Mouse (Mus musculus) testis, adult 2 months (tissue): Measurements from ENCODE around the gene Pcbp4. TPM values are rescaled to one million over a fixed set of nuclear protein-coding genes. Genes with fewer than 3 reads are reported as not detected.

ENCODE experiments used
- H3K27ac ChIP-seq: fragments of 200-500 bp; 2 replicates; pipeline ENCODE4 v1.5.1; 2012; ENCODE audit warnings: low read depth, low read length; ENCODE audit not compliant: control insufficient read depth, insufficient read depth
- H3K27me3 ChIP-seq: fragments of 200-500 bp; 2 replicates; pipeline ENCODE4 v1.6.1; 2012; ENCODE audit warnings: mild to moderate bottlenecking, low read length, moderate library complexity; ENCODE audit not compliant: control insufficient read depth, insufficient read depth
- H3K36me3 ChIP-seq: fragments of 200-500 bp; 2 replicates; pipeline ENCODE4 v1.6.1; 2012; ENCODE audit warnings: mild to moderate bottlenecking, low read length; ENCODE audit not compliant: control insufficient read depth, insufficient read depth
- H3K4me1 ChIP-seq: fragments of 200-500 bp; 2 replicates; pipeline ENCODE4 v1.6.1; 2012; ENCODE audit warnings: low read length; ENCODE audit not compliant: control insufficient read depth, insufficient read depth
- H3K4me3 ChIP-seq: fragments of 200-500 bp; 2 replicates; pipeline ENCODE4 v1.5.1; 2012; ENCODE audit warnings: low read depth, mild to moderate bottlenecking, low read length, moderate library complexity, mixed read lengths; ENCODE audit not compliant: control insufficient read depth
- CTCF ChIP-seq: fragments of 200-500 bp; IDR thresholded peaks from 2 replicates; pipeline ENCODE4 v1.5.1; 2012; ENCODE audit warnings: low read depth, mild to moderate bottlenecking, inconsistent platforms, low read length, moderate library complexity; ENCODE audit not compliant: control insufficient read depth, insufficient read depth, insufficient replicate concordance
- POLR2A ChIP-seq: fragments of 200-500 bp; IDR thresholded peaks from 2 replicates; pipeline ENCODE4 v1.6.1; 2012; ENCODE audit warnings: low read depth, mild to moderate bottlenecking, inconsistent platforms, low read length, moderate library complexity; ENCODE audit not compliant: control insufficient read depth
- polyA plus RNA-seq: library from polyadenylated mRNA; depleted of rRNA; stranded (reverse); fragments of >200 nt; gene quantifications from 2 replicates; pipeline ENCODE4 v1.2.3, GENCODE M21; 2012

The Pcbp4 gene
- polyA plus RNA-seq, 1 experiment, result 65.7 TPM

DNA sequence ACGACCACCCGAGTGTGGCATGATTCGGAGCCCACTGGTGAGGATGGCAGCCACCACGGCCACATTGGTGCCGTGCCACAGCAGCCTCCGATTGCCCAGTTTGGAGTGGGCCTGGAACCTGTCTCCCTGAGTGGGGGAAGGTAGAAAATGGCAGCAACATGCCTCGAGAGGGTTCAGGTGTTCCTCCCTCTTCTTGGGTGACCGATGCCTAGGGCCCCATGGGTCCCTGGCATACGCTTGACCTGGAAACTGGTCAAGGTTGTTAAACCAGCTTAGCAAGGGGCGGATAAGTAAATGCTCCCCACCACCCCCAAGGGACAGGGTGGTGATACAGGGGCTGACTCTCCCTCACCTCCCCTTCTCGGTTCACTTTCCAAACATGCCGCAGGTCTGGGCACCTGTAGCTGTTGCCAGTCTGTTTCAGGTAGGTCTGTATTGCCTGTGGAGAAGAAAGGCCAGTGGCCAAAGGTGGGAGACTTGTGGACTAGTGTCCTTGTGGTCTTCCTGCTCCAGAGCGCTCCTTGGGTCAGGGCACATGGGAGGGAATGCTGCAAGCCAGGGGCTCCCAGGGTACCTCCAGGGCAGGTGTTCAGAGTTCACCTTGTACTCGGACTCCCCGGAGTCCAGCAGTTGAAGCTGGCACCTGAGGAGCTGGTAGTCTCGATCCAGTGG lies 20.1 kb downstream of the Pcbp4 start:
- Histone ChIP-seq H3K27ac (no peak overlapping the region), H3K27me3 (no peaks in the 10 kb centered on the region), H3K4me3 (no peak overlapping the region), H3K36me3 (no peaks in the 10 kb centered on the region), H3K4me1 (peaks cover 17% of the 10 kb centered on the region)
- TF ChIP-seq CTCF, result no peak
- no peak for TF ChIP-seq POLR2A

GRCm38 (mm10) chr9:106473753-106474105 lies 20.6 kb downstream of the Pcbp4 start:
- H3K27me3 ChIP-seq, result no peaks in the 10 kb centered on the region

DNA sequence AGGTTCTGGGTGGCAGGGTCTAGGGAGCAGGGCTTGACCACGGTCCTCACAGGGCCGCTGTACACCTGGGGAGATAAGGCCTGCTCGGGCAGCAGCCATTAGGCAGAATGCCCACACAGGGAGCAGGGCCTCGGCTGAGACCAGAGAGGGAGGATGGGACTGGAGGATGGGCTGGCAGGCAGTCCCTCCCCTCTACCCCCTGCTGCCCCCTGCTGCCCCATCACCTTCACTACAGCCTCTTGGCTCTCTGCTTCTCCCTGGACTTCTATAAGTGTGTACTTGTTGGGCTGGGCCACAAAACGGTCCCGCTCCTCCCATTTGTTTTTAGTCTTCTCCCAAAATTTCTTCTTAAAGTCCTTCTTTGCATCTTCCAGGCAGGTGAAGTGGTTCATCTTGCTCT lies 21.4 kb downstream of the Pcbp4 start:
- TF ChIP-seq POLR2A, result no peak
- peak; percentile 74; the same call in 1 of the 2 replicates for TF ChIP-seq CTCF
- H3K27ac ChIP-seq, result no peak overlapping the region
- H3K4me1 ChIP-seq, result peaks cover 19% of the 10 kb centered on the region
- no peaks in the 10 kb centered on the region for H3K27me3 ChIP-seq
- H3K4me3 ChIP-seq, result no peak overlapping the region
- no peaks in the 10 kb centered on the region for H3K36me3 ChIP-seq

More at GRCm38 (mm10) chr9:106473753-106474105, 20.6 kb downstream of the Pcbp4 start:
- Histone ChIP-seq H3K4me3 (no peak overlapping the region), H3K36me3 (no peaks in the 10 kb centered on the region), H3K4me1 (peaks cover 19% of the 10 kb centered on the region), H3K27ac (no peak overlapping the region)
- TF ChIP-seq CTCF, result no peak

DNA sequence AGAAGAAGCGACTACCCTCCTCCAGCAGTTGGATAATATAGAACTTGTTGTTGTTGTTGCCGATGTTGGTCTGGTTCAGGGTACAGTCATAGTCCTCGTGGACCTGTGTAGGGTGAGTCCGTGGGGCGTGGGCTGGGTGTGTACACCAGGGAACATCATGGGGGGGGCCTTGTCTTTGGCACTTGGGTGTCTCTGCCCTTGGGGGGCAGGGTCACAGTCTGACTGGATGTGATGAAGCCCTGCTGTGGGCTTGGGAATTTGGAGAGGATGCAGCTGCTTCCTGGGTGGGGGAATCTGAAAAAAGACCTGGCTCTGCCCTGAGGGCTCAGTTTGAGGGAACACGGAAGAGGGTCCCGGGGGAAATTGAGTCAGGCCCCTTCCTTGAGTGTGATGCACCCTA lies 22.0 kb downstream of the Pcbp4 start:
- Histone ChIP-seq H3K36me3 (no peaks in the 10 kb centered on the region), H3K4me1 (peaks cover 19% of the 10 kb centered on the region), H3K27me3 (no peaks in the 10 kb centered on the region), H3K27ac (no peak overlapping the region), H3K4me3 (no peak overlapping the region)
- TF ChIP-seq POLR2A (no peak), CTCF (no peak)

- Histone ChIP-seq H3K4me3 (peak within 1 kb of the TSS; percentile 87), H3K36me3 (no peaks in the 10 kb centered on the region), H3K4me1 (peaks cover 19% of the 10 kb centered on the region), H3K27me3 (no peaks in the 10 kb centered on the region), H3K27ac (peak within 1 kb of the TSS; percentile 67)
- TF ChIP-seq POLR2A (no peak), CTCF (no peak)
These were observed 22.5 kb downstream of the Pcbp4 start, which contains the start of gene Rrp9 for GRCm38 (mm10) chr9:106475663-106476001. Gene Rrp9 (plus strand): TSS chr9:106475963.

DNA sequence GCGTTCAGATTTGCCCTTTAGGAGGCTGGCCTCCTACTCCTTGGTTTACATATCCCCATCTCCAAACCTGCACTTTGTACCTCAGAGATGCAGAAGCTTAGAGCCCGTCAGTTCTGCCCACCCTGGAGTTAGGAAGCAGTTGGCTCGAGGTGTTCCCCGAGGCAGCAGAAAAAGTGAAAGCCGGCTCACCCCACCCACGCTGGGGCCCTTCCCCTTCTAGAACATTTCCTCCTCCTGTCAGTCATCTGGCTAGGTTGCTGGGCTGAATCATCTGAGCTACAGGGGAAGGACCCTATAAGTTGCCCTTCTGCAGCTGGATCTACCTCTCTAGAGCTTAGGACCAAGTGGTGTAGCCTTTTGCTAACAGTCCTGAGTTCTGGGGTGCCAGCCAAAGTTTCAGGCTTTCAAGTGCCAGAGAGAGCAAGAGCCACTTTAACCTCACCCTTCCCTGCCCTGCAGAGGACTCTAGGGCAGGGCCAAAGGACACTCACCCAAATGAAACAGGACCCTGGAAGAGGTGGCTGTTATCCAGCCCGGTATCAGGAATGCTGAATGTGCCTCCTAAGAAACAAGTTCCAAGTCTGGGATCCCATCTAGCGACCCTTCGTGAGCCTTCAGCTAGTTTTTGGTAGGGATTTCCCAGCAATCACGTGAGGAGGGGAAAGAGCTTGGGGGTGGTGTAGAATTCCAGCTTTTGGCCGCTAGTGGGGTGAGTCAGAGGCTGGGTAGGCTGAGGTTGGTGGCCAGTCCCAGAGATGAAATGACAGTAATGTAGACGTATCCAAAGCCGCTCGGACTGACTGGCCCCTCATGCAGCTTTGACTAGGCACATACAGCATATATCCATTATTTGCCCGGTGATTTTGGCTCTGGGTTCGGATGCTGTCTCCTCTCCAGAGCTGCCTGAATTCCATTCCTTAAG lies 23.2 kb downstream of the Pcbp4 start:
- peaks cover 19% of the 10 kb centered on the region for H3K4me1 ChIP-seq
- H3K27me3 ChIP-seq, result no peaks in the 10 kb centered on the region
- H3K27ac ChIP-seq, result peak overlapping the region; percentile 67
- H3K36me3 ChIP-seq, result no peaks in the 10 kb centered on the region
- H3K4me3 ChIP-seq, result peak overlapping the region; percentile 87
- TF ChIP-seq CTCF (no peak), POLR2A (no peak)

- peak within 1 kb of the TSS; percentile 67 for H3K27ac ChIP-seq
- peak within 1 kb of the TSS; percentile 87 for H3K4me3 ChIP-seq
- H3K27me3 ChIP-seq, result no peaks in the 10 kb centered on the region
- TF ChIP-seq POLR2A (peak; percentile 55), CTCF (peak; percentile 97)
- H3K36me3 ChIP-seq, result no peaks in the 10 kb centered on the region
- H3K4me1 ChIP-seq, result peaks cover 19% of the 10 kb centered on the region
These were observed 23.9 kb downstream of the Pcbp4 start, which contains the start of gene Parp3 for GRCm38 (mm10) chr9:106476924-106477484. Gene Parp3 (minus strand): TSS chr9:106476949.
